Mouse (Mus musculus) C2C12 (cell line): ENCODE measurements around the gene Etv6.

Experiments used
- CTCF ChIP-seq: IDR thresholded peaks from one replicate; pipeline ENCODE4 v1.5.1; 2011; ENCODE audit not compliant: control insufficient read depth, insufficient read depth, insufficient read length
- MAX ChIP-seq: IDR thresholded peaks from one replicate; pipeline ENCODE4 v1.6.1; 2011; ENCODE audit warnings: mild to moderate bottlenecking, control low read depth
- MYOD1 ChIP-seq: IDR thresholded peaks from one replicate; pipeline ENCODE4 v1.6.1; 2011; ENCODE audit warnings: low read depth; ENCODE audit not compliant: control insufficient read depth, insufficient read length
- USF1 ChIP-seq: IDR thresholded peaks from one replicate; pipeline ENCODE4 v1.6.1; 2011; ENCODE audit warnings: low read depth, mild to moderate bottlenecking, control low read depth, moderate library complexity

DNA sequence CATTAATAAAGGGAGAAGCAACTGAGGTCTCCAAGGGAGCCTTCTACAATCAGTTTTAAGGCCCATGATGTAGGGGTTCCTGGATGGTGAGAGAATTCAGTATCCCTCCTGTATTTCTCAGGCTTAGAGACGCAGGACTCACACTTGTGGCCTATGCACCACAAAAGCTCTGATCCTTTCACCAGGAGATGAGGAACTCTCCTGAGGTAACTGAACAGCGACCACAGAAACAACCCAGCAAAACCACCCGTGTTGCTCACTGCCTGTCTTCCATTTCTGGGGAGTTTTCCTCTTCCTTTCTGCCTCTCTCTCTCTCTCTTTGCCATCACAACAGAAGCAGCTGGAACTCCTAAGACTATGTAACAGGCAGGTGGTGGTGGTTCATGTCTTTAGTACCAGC, 256.3 kb downstream of the Etv6 start:
- TF ChIP-seq CTCF = no peak
- TF ChIP-seq USF1 = no peak
- TF ChIP-seq MAX = no peak
- no peak for TF ChIP-seq MYOD1
